Mouse (Mus musculus): ENCODE results near the gene Kdm7a.

Kdm7a gene

GRCm38 (mm10) chr6:39240956-39241355 lies 34.4 kb upstream of the Kdm7a start:
- Histone ChIP-seq H3K9me3 (ENCODE audit: low read length) (no peaks in the 10 kb centered on the region), H3K4me1 (replicated peaks; ENCODE audit: low read depth, low read length) (peaks cover 21% of the 10 kb centered on the region)
- TF ChIP-seq CTCF (conservative IDR thresholded peaks at IDR 0.05; ENCODE audit: low read length): no peak
- TF ChIP-seq POU5F1 (IDR thresholded peaks at IDR 0.05; ENCODE audit: borderline replicate concordance, low read length): no peak
- TF ChIP-seq NANOG (IDR thresholded peaks at IDR 0.05; ENCODE audit: borderline replicate concordance, low read length): no peak

GRCm38 (mm10) chr6:39237887-39238286 lies 31.3 kb upstream of the Kdm7a start:
- H3K9me3 ChIP-seq (ENCODE audit: low read length): no peaks in the 10 kb centered on the region
- peaks cover 16% of the 10 kb centered on the region; the same call in 1 of the 2 replicates for H3K27me3 ChIP-seq (ENCODE audit: insufficient read depth, low read length)
- TF ChIP-seq POU5F1 (IDR thresholded peaks at IDR 0.05; ENCODE audit: borderline replicate concordance, low read length) (no peak), CTCF (conservative IDR thresholded peaks at IDR 0.05; ENCODE audit: low read length) (no peak)
- H3K36me3 ChIP-seq (ENCODE audit: insufficient read depth, low read length): no peaks in the 10 kb centered on the region
- H3K4me1 ChIP-seq (replicated peaks; ENCODE audit: low read depth, low read length): peaks cover 13% of the 10 kb centered on the region
- no peak overlapping the region for H3K4me3 ChIP-seq (replicated peaks; ENCODE audit: low read length)

More at GRCm38 (mm10) chr6:39240956-39241355, 34.4 kb upstream of the Kdm7a start:
- H3K4me3 ChIP-seq (replicated peaks; ENCODE audit: low read length): no peak overlapping the region
- H3K27me3 ChIP-seq (ENCODE audit: insufficient read depth, low read length): peaks cover 14% of the 10 kb centered on the region; the same call in 1 of the 2 replicates
- H3K36me3 ChIP-seq (ENCODE audit: insufficient read depth, low read length): no peaks in the 10 kb centered on the region

GRCm38 (mm10) chr6:39232617-39233016 lies 26.0 kb upstream of the Kdm7a start:
- TF ChIP-seq POU5F1 (IDR thresholded peaks at IDR 0.05; ENCODE audit: borderline replicate concordance, low read length): no peak
- no peak for TF ChIP-seq CTCF (conservative IDR thresholded peaks at IDR 0.05; ENCODE audit: low read length)
- TF ChIP-seq NANOG (IDR thresholded peaks at IDR 0.05; ENCODE audit: borderline replicate concordance, low read length): no peak
- no peaks in the 10 kb centered on the region for H3K9me3 ChIP-seq (ENCODE audit: low read length)
- H3K27me3 ChIP-seq (ENCODE audit: insufficient read depth, low read length): 0 out of 2 replicates have a peak, but pooled peaks cover 11% of the 10 kb centered on the region
- H3K4me1 ChIP-seq (replicated peaks; ENCODE audit: low read depth, low read length): peaks cover 9% of the 10 kb centered on the region
- H3K4me3 ChIP-seq (replicated peaks; ENCODE audit: low read length): no peak overlapping the region
- no peaks in the 10 kb centered on the region for H3K36me3 ChIP-seq (ENCODE audit: insufficient read depth, low read length)

GRCm38 (mm10) chr6:39230664-39231063 lies 24.1 kb upstream of the Kdm7a start:
- Histone ChIP-seq H3K9me3 (ENCODE audit: low read length) (no peaks in the 10 kb centered on the region), H3K36me3 (ENCODE audit: insufficient read depth, low read length) (no peaks in the 10 kb centered on the region), H3K4me1 (replicated peaks; ENCODE audit: low read depth, low read length) (peaks cover 19% of the 10 kb centered on the region), H3K27me3 (ENCODE audit: insufficient read depth, low read length) (0 out of 2 replicates have a peak, but pooled peaks cover 11% of the 10 kb centered on the region), H3K4me3 (replicated peaks; ENCODE audit: low read length) (no peak overlapping the region)
- TF ChIP-seq NANOG (IDR thresholded peaks at IDR 0.05; ENCODE audit: borderline replicate concordance, low read length) (no peak), CTCF (conservative IDR thresholded peaks at IDR 0.05; ENCODE audit: low read length) (no peak), POU5F1 (IDR thresholded peaks at IDR 0.05; ENCODE audit: borderline replicate concordance, low read length) (no peak)

- peaks cover 35% of the 10 kb centered on the region for H3K4me1 ChIP-seq (replicated peaks; ENCODE audit: low read depth, low read length)
- H3K27me3 ChIP-seq (ENCODE audit: insufficient read depth, low read length): 0 out of 2 replicates have a peak, but pooled peaks cover 2% of the 10 kb centered on the region
- no peaks in the 10 kb centered on the region for H3K36me3 ChIP-seq (ENCODE audit: insufficient read depth, low read length)
- no peaks in the 10 kb centered on the region for H3K9me3 ChIP-seq (ENCODE audit: low read length)
- peak overlapping the region; percentile 65 for H3K4me3 ChIP-seq (replicated peaks; ENCODE audit: low read length)
- TF ChIP-seq CTCF (conservative IDR thresholded peaks at IDR 0.05; ENCODE audit: low read length) (no peak), POU5F1 (IDR thresholded peaks at IDR 0.05; ENCODE audit: borderline replicate concordance, low read length) (no peak), NANOG (IDR thresholded peaks at IDR 0.05; ENCODE audit: borderline replicate concordance, low read length) (no peak)
Measured at GRCm38 (mm10) chr6:39226610-39226955, 20.0 kb upstream of the Kdm7a start.

- peaks cover 35% of the 10 kb centered on the region for H3K4me1 ChIP-seq (replicated peaks; ENCODE audit: low read depth, low read length)
- 0 out of 2 replicates have a peak, but pooled peaks cover 2% of the 10 kb centered on the region for H3K27me3 ChIP-seq (ENCODE audit: insufficient read depth, low read length)
- no peaks in the 10 kb centered on the region for H3K9me3 ChIP-seq (ENCODE audit: low read length)
- peak overlapping the region; percentile 65 for H3K4me3 ChIP-seq (replicated peaks; ENCODE audit: low read length)
- TF ChIP-seq CTCF (conservative IDR thresholded peaks at IDR 0.05; ENCODE audit: low read length) (no peak), POU5F1 (IDR thresholded peaks at IDR 0.05; ENCODE audit: borderline replicate concordance, low read length) (no peak), NANOG (IDR thresholded peaks at IDR 0.05; ENCODE audit: borderline replicate concordance, low read length) (no peak)
- H3K36me3 ChIP-seq (ENCODE audit: insufficient read depth, low read length): no peaks in the 10 kb centered on the region
Measured at GRCm38 (mm10) chr6:39225876-39226609, 19.5 kb upstream of the Kdm7a start.

- no peak overlapping the region for H3K4me3 ChIP-seq (replicated peaks; ENCODE audit: low read length)
- no peaks in the 10 kb centered on the region for H3K36me3 ChIP-seq (ENCODE audit: insufficient read depth, low read length)
- H3K9me3 ChIP-seq (ENCODE audit: low read length): no peaks in the 10 kb centered on the region
- no peaks in the 10 kb centered on the region for H3K27me3 ChIP-seq (ENCODE audit: insufficient read depth, low read length)
- TF ChIP-seq CTCF (conservative IDR thresholded peaks at IDR 0.05; ENCODE audit: low read length) (no peak), NANOG (IDR thresholded peaks at IDR 0.05; ENCODE audit: borderline replicate concordance, low read length) (no peak), POU5F1 (IDR thresholded peaks at IDR 0.05; ENCODE audit: borderline replicate concordance, low read length) (no peak)
- peaks cover 40% of the 10 kb centered on the region for H3K4me1 ChIP-seq (replicated peaks; ENCODE audit: low read depth, low read length)
Measured at GRCm38 (mm10) chr6:39223328-39223885, 16.8 kb upstream of the Kdm7a start.

- Histone ChIP-seq H3K9me3 (ENCODE audit: low read length) (no peaks in the 10 kb centered on the region), H3K27me3 (ENCODE audit: insufficient read depth, low read length) (no peaks in the 10 kb centered on the region), H3K4me1 (replicated peaks; ENCODE audit: low read depth, low read length) (peaks cover 36% of the 10 kb centered on the region), H3K4me3 (replicated peaks; ENCODE audit: low read length) (no peak overlapping the region), H3K36me3 (ENCODE audit: insufficient read depth, low read length) (no peaks in the 10 kb centered on the region)
- TF ChIP-seq NANOG (IDR thresholded peaks at IDR 0.05; ENCODE audit: borderline replicate concordance, low read length) (no peak), POU5F1 (IDR thresholded peaks at IDR 0.05; ENCODE audit: borderline replicate concordance, low read length) (no peak), CTCF (conservative IDR thresholded peaks at IDR 0.05; ENCODE audit: low read length) (no peak)
Measured at GRCm38 (mm10) chr6:39222487-39222886, 15.9 kb upstream of the Kdm7a start.
